Mouse (Mus musculus): ENCODE data around the gene Cacfd1. TPM values are rescaled to one million over a fixed set of nuclear protein-coding genes. Genes with fewer than 3 reads are reported as not detected.

The Cacfd1 gene
- 19.5 TPM for polyA plus RNA-seq (2014; fragmentation: Illumina TruSeq; extraction: RNeasy Lipid Tissue Mini Kit (QIAGEN cat#74804))

DNA sequence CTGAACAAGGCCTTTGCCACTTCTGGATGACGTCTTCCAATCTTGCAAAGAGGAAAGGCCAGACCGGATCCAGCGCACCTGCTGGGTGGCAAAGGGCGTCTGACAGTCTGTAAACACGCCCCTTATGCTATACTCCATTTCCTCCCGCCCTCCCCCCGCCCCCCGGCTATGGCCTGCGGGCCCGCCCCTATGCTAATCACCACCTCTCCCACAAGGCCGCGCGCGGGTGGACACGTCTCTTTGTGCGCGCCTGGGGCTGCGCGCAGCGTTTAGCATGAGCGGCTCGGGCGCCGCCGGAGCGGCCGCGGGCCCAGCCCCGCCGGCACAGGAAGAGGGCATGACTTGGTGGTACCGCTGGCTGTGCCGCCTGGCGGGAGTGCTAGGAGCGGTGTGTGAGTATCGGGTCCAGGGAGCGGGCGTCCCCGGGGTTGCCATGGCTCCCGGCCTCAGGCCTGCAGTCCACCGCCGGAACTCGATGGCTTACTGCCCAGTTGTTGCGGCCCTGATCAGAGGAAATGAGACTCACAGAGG lies at the start of gene Cacfd1:
Gene Cacfd1, plus strand, starts transcription at position 213 of the 531 bp plus-strand sequence.

GRCm38 (mm10) chr2:26963923-26964723 lies 45.6 kb upstream of the Cacfd1 start, which contains the start of gene Rexo4:
Gene Rexo4 (minus strand): TSS chr2:26964386.

GRCm38 (mm10) chr2:26973116-26973515 lies 36.6 kb upstream of the Cacfd1 start, which contains the start of gene Adamts13:
Gene Adamts13 (plus strand): TSS chr2:26973416.

GRCm38 (mm10) chr2:27027618-27028436 lies 18.1 kb downstream of the Cacfd1 start, which contains the start of gene Slc2a6:
Gene Slc2a6 (minus strand): TSS chr2:27027998.

Other genes starting within 250 kb of the Cacfd1 start
- gene Abo, start 144.9 kb upstream of the Cacfd1 start, polyA plus RNA-seq (2014; fragmentation: Illumina TruSeq; extraction: RNeasy Lipid Tissue Mini Kit (QIAGEN cat#74804)), result not detected
- gene Surf6, start 107.0 kb upstream of the Cacfd1 start, polyA plus RNA-seq (2014; fragmentation: Illumina TruSeq; extraction: RNeasy Lipid Tissue Mini Kit (QIAGEN cat#74804)), result 12.8 TPM
- gene Med22, start 99.2 kb upstream of the Cacfd1 start, polyA plus RNA-seq (2014; fragmentation: Illumina TruSeq; extraction: RNeasy Lipid Tissue Mini Kit (QIAGEN cat#74804)), result 13.3 TPM
- 46.4 TPM for gene Rpl7a, start 99.2 kb upstream of the Cacfd1 start, polyA plus RNA-seq (2014; fragmentation: Illumina TruSeq; extraction: RNeasy Lipid Tissue Mini Kit (QIAGEN cat#74804))
- gene Surf2, start 93.6 kb upstream of the Cacfd1 start, polyA plus RNA-seq (2014; fragmentation: Illumina TruSeq; extraction: RNeasy Lipid Tissue Mini Kit (QIAGEN cat#74804)), result 7.6 TPM
- gene Surf1, start 93.4 kb upstream of the Cacfd1 start, polyA plus RNA-seq (2014; fragmentation: Illumina TruSeq; extraction: RNeasy Lipid Tissue Mini Kit (QIAGEN cat#74804)), result 23.5 TPM
- 113 TPM for gene Surf4, start 76.0 kb upstream of the Cacfd1 start, polyA plus RNA-seq (2014; fragmentation: Illumina TruSeq; extraction: RNeasy Lipid Tissue Mini Kit (QIAGEN cat#74804))
- gene Stkld1, start 75.9 kb upstream of the Cacfd1 start, polyA plus RNA-seq (2014; fragmentation: Illumina TruSeq; extraction: RNeasy Lipid Tissue Mini Kit (QIAGEN cat#74804)), result not detected
- gene Rexo4, start 45.5 kb upstream of the Cacfd1 start, polyA plus RNA-seq (2014; fragmentation: Illumina TruSeq; extraction: RNeasy Lipid Tissue Mini Kit (QIAGEN cat#74804)), result 45.4 TPM
- not detected for gene Adamts13, start 36.5 kb upstream of the Cacfd1 start, polyA plus RNA-seq (2014; fragmentation: Illumina TruSeq; extraction: RNeasy Lipid Tissue Mini Kit (QIAGEN cat#74804))
- not detected for gene Slc2a6, start 18.1 kb downstream of the Cacfd1 start, polyA plus RNA-seq (2014; fragmentation: Illumina TruSeq; extraction: RNeasy Lipid Tissue Mini Kit (QIAGEN cat#74804))
- not detected for gene Mymk, start 62.3 kb downstream of the Cacfd1 start, polyA plus RNA-seq (2014; fragmentation: Illumina TruSeq; extraction: RNeasy Lipid Tissue Mini Kit (QIAGEN cat#74804))
- gene Adamtsl2, start 69.5 kb downstream of the Cacfd1 start, polyA plus RNA-seq (2014; fragmentation: Illumina TruSeq; extraction: RNeasy Lipid Tissue Mini Kit (QIAGEN cat#74804)), result 0.40 TPM
- gene Fam163b, start 132.6 kb downstream of the Cacfd1 start, polyA plus RNA-seq (2014; fragmentation: Illumina TruSeq; extraction: RNeasy Lipid Tissue Mini Kit (QIAGEN cat#74804)), result not detected
- not detected for gene Dbh, start 155.3 kb downstream of the Cacfd1 start, polyA plus RNA-seq (2014; fragmentation: Illumina TruSeq; extraction: RNeasy Lipid Tissue Mini Kit (QIAGEN cat#74804))
- 2.1 TPM for gene Sardh, start 238.4 kb downstream of the Cacfd1 start, polyA plus RNA-seq (2014; fragmentation: Illumina TruSeq; extraction: RNeasy Lipid Tissue Mini Kit (QIAGEN cat#74804))